Mouse (Mus musculus) limb, embryonic 10.5 days (tissue): Measurements from ENCODE around the gene Gm26992. TPM values are rescaled to one million over a fixed set of nuclear protein-coding genes. Genes with fewer than 3 reads are reported as not detected.
"Not testable (repeated sequence)": the region's sequence is repeated elsewhere in the genome, so short reads cannot be mapped to it uniquely, and the experiment has no call there.

ENCODE experiments used
- DNase-seq: peaks from one replicate; pipeline ENCODE4 v3.0.0-alpha.2; 2017; ENCODE audit warnings: low spot score
- H3K27ac ChIP-seq: fragments of 300-500 bp; sonication (generic); 2 replicates; pipeline ENCODE4 v1.5.1; 2016; ENCODE audit warnings: mild to moderate bottlenecking
- H3K27me3 ChIP-seq: fragments of 300-500 bp; sonication (generic); 2 replicates; pipeline ENCODE4 v1.6.1; 2016; ENCODE audit warnings: low read depth, mild to moderate bottlenecking; ENCODE audit not compliant: poor library complexity, severe bottlenecking
- H3K36me3 ChIP-seq: fragments of 300-500 bp; sonication (generic); 2 replicates; pipeline ENCODE4 v1.6.1; 2016; ENCODE audit warnings: mild to moderate bottlenecking, moderate library complexity
- H3K4me1 ChIP-seq: fragments of 300-500 bp; sonication (generic); 2 replicates; pipeline ENCODE4 v1.6.1; 2016
- H3K4me3 ChIP-seq: fragments of 300-500 bp; sonication (generic); 2 replicates; pipeline ENCODE4 v1.5.1; 2016; ENCODE audit warnings: mild to moderate bottlenecking, moderate library complexity
- H3K9me3 ChIP-seq: fragments of 300-500 bp; sonication (generic); replicated peaks from 2 replicates; pipeline ENCODE4 v1.6.1; 2016; ENCODE audit warnings: mild to moderate bottlenecking
- WGBS: fragments of 180-500 bp; shearing (Covaris S2); methylation state at CpG from one replicate; pipeline ENCODE4 v1.1.7; 2016; 5-methylcytosine and 5-hydroxymethylcytosine counted together
- polyA plus RNA-seq: library from polyadenylated mRNA; unstranded; fragments of >200 nt; fragmentation: Nextera tagmentation; extraction: Ambion mirVana; gene quantifications from 2 replicates; pipeline ENCODE4 v1.2.1, GENCODE M21; 2016

The Gm26992 gene
- not detected in 2 replicates for polyA plus RNA-seq

DNA sequence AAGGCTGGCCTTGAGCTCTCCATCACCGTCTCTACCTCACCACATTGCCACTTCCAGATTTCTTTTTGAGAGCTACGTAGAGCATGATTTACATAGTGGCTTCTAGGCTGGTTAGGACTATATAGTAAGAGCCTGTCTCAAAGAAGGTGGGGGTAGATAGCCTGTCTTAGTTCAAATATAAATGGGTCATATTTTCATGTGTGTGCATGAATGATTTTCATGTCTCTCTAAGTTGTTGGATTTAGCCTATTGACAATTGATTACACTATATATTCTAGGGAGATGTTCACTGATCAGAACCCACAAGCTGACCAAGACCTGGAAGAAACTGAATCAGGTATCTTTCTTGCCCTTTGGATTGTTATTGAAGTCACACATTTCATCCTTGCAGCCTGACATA lies at the start of gene Gm26992:
TSS of gene Gm26992 (plus strand) at position 301 of the 400 bp plus-strand sequence.
- Histone ChIP-seq H3K36me3 (no peaks in the 10 kb centered on the region), H3K9me3 (no peaks in the 10 kb centered on the region), H3K27ac (no peak within 1 kb of the TSS), H3K4me3 (no peak within 1 kb of the TSS), H3K4me1 (no peaks in the 10 kb centered on the region), H3K27me3 (peaks cover 81% of the 10 kb centered on the region)
- no peak for DNase-seq
- WGBS = 88% methylated on average over 2 of the region's 2 CpGs

DNA sequence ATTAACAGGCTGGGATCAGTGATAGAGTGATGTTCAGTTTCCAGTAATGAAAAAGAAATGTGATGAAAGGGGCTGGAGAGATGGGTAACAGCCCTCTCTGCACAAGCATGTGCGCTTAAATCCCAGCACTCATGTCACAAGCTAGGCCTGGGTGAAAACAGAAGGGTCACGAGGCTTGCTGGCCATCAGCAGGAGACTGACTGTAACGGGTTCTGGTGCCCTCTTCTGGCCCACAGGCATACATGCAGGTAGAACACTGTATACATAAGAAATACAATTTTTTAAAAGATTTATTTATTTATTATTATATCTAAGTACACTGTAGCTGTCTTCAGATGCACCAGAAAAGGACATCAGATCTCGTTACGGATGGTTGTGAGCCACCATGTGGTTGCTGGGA lies 47.6 kb upstream of the Gm26992 start:
- Histone ChIP-seq H3K27ac (no peak overlapping the region), H3K4me3 (no peak overlapping the region), H3K36me3 (0 out of 2 replicates have a peak, but pooled peaks cover 4% of the 10 kb centered on the region), H3K27me3 (peaks cover 84% of the 10 kb centered on the region), H3K4me1 (no peaks in the 10 kb centered on the region), H3K9me3 (no peaks in the 10 kb centered on the region)
- WGBS = 70% methylated on average over 5 of the region's 5 CpGs
- DNase-seq = no peak

DNA sequence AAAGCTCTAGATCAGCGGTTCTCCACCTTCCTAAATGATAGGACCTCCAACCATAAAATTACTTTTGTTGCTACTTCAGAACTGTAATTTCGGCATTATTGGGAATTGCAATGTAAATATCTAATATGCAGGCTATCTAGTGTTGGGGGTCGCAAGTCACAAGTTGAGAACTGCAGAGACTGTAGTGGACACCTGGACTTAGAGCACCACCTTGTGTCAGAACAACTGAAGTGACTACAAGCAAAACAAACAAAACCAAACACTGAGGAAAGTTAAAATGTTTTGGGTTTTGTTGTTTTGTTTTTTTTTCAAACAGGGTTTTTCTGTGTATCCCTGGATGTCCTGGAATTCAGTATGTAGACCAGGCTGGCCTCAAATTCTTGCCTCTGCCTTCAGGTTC lies 37.3 kb upstream of the Gm26992 start:
- no peaks in the 10 kb centered on the region for H3K4me1 ChIP-seq
- H3K9me3 ChIP-seq = no peaks in the 10 kb centered on the region
- no peaks in the 10 kb centered on the region for H3K36me3 ChIP-seq
- H3K27ac ChIP-seq = no peak overlapping the region
- 87% methylated on average over 3 of the region's 3 CpGs for WGBS
- peaks cover 96% of the 10 kb centered on the region for H3K27me3 ChIP-seq
- DNase-seq = no peak
- no peak overlapping the region for H3K4me3 ChIP-seq

DNA sequence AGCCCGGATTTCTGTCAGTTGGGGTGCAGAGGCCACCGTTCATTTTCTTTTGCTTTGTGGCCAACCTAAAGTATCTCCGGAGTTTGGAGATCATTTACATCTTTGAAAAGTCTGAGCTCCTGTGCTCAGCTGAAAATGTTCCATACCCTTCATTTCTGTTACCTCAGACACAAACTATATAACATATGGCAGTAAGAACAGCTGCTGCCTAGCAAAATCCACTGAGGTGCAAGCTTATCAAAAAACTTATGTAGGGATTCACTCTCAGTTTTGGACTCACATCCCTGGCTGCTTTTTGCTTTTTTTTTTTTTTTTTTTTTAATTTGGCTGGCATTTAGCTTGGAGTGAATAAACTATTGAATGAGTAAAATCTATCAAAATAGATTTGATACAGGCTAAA lies 33.7 kb upstream of the Gm26992 start:
- Histone ChIP-seq H3K9me3 (no peaks in the 10 kb centered on the region), H3K4me3 (no peak overlapping the region), H3K27ac (no peak overlapping the region), H3K4me1 (no peaks in the 10 kb centered on the region), H3K27me3 (peaks cover 89% of the 10 kb centered on the region), H3K36me3 (no peaks in the 10 kb centered on the region)
- DNase-seq = no peak
- 83% methylated on average over 3 of the region's 3 CpGs for WGBS

DNA sequence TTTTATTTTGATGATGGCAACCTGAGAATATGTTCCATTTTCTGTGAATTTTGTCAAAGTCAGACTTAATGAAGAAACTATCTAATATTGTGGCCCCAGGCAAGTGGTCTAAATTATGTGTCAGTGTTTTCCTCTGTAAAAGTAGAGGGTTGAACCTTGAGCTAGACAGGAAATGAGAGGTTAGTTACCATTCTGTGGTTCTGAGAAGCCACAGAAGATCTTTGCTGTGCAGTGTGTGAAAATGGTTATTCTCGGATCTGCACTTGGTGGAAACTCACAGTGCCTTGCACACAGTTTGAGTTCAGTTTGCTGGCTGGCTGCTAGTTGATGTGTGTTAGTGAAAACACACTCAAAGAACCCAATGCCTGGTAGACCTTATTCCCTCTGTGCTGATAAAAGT lies 28.0 kb upstream of the Gm26992 start:
- no peak overlapping the region for H3K27ac ChIP-seq
- H3K9me3 ChIP-seq = no peaks in the 10 kb centered on the region
- H3K36me3 ChIP-seq = peaks cover 5% of the 10 kb centered on the region
- H3K4me3 ChIP-seq = no peak overlapping the region
- no peaks in the 10 kb centered on the region for H3K4me1 ChIP-seq
- no peak for DNase-seq
- WGBS = 100% methylated on average over 1 of the region's 1 CpGs
- peaks cover 93% of the 10 kb centered on the region for H3K27me3 ChIP-seq

DNA sequence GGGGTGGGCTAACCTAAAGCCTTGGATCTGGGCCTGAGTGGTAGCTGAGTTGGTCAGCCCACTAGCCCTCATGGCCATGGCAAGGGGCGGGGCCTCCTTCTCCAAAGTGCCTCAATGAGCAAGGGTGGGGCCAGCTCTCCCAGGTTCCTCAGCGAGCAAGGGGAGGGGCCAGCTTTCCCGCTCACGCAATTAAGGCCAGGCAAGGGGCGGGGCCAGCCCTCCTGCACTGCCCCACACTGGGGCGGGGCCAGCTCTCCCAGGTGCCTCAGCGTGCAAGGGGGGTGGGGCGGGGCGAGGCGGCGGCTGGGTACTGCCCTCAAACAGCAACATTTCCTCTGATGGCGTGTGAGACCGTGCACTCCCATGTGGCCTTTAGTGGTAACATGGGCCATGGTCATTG lies 16.8 kb upstream of the Gm26992 start:
- 41% methylated on average over 10 of the region's 13 CpGs for WGBS
- Histone ChIP-seq H3K36me3 (no peaks in the 10 kb centered on the region), H3K27ac (no peak overlapping the region), H3K4me3 (no peak overlapping the region), H3K27me3 (peaks cover 67% of the 10 kb centered on the region), H3K9me3 (no peaks in the 10 kb centered on the region), H3K4me1 (no peaks in the 10 kb centered on the region)
- no peak for DNase-seq

DNA sequence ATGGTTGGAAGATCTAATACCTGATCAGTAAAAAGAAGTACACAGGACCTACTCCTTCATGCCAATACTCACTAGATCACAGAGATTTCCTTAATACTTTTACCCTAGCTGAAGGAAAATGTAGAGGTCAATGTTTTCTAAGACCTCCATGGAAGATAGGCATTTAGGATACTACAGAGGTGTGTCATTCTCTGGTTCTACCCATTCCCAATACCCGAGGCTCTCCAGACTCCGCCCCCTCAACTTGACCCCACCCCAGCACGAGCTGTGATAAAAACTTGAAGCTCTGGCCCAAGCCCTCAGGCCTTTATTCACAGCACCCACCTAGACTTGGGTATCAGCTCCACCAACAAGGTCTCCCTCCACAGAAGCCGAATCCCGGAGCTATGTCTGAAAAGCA lies 7.6 kb upstream of the Gm26992 start, which contains the start of gene Tsx:
TSS of gene Tsx (plus strand) at position 301 of the 400 bp plus-strand sequence.
- Histone ChIP-seq H3K36me3 (no peaks in the 10 kb centered on the region), H3K27ac (no peak within 1 kb of the TSS), H3K4me1 (no peaks in the 10 kb centered on the region), H3K9me3 (no peaks in the 10 kb centered on the region), H3K27me3 (peaks cover 88% of the 10 kb centered on the region), H3K4me3 (no peak within 1 kb of the TSS)
- DNase-seq = no peak
- 83% methylated on average over 5 of the region's 5 CpGs for WGBS

DNA sequence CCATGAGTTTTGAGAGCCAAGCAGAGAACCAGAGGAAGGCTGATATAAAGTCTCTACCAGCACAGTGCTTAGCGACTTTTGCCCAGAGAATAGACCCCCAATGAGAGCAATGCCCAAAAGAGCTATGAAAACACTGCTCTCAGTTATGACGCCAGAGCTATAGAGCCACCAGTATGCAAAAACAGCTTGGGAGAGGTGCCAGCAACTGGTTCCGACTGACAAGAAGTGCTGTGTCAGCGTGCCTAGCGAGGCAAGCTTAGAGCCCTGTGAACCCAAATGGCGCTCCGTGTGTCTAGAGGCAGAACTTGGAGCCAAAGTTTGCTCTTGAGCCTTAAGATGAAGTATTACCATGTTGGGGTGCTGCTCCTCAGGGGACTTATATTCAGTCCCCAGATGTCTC lies 5.9 kb downstream of the Gm26992 start:
- H3K27ac ChIP-seq = no peak overlapping the region
- H3K36me3 ChIP-seq = no peaks in the 10 kb centered on the region
- H3K4me3 ChIP-seq = no peak overlapping the region
- H3K4me1 ChIP-seq = no peaks in the 10 kb centered on the region
- no peak for DNase-seq
- 80% methylated on average over 7 of the region's 7 CpGs for WGBS
- H3K9me3 ChIP-seq = no peaks in the 10 kb centered on the region
- peaks cover 79% of the 10 kb centered on the region for H3K27me3 ChIP-seq

DNA sequence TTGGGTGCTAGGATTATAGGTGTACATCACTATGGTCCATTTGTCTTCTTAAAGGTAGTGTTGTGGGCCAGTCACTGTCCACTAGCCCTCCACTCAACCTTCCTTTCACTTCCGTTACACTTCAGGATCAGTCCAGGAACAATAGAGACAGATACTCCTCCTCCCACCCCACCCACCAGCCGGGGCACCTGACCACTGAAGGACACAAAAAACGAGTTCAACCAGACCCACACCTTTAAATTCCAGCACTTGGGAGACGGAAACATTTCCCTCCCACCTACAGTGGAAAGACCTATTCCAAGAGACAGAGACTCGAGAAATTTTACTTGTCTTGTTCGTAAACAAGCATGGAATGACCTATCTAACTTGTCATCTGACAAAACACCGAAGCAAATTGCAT lies 10.5 kb downstream of the Gm26992 start:
- peaks cover 86% of the 10 kb centered on the region for H3K27me3 ChIP-seq
- no peaks in the 10 kb centered on the region for H3K4me1 ChIP-seq
- no peak overlapping the region for H3K27ac ChIP-seq
- DNase-seq = no peak
- no peaks in the 10 kb centered on the region for H3K36me3 ChIP-seq
- no peak overlapping the region for H3K4me3 ChIP-seq
- WGBS = 78% methylated on average over 7 of the region's 7 CpGs
- H3K9me3 ChIP-seq = no peaks in the 10 kb centered on the region

DNA sequence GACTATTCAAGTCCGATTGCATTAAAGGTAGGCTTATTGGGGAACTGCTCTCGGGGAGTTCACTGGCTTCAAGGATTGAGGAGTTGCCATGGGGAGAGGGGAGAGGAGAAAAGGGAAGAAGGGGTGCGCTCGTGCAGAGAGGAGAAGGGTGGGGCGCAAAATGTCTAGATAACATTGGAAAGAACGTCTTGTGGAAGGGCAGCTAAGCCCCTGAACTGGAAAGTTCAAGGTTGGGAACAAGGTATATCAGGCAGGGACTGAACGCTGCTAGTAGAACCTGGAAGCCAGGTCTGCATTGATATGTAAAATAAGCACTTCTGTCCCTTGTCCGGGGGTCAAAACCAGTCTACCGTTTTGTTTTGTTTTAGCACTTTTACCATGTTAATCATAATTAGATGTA lies 16.2 kb downstream of the Gm26992 start:
- Histone ChIP-seq H3K36me3 (no peaks in the 10 kb centered on the region), H3K4me1 (no peaks in the 10 kb centered on the region), H3K9me3 (no peaks in the 10 kb centered on the region), H3K4me3 (no peak overlapping the region), H3K27ac (no peak overlapping the region), H3K27me3 (peaks cover 74% of the 10 kb centered on the region)
- WGBS = 15% methylated on average over 9 of the region's 9 CpGs
- DNase-seq = no peak

DNA sequence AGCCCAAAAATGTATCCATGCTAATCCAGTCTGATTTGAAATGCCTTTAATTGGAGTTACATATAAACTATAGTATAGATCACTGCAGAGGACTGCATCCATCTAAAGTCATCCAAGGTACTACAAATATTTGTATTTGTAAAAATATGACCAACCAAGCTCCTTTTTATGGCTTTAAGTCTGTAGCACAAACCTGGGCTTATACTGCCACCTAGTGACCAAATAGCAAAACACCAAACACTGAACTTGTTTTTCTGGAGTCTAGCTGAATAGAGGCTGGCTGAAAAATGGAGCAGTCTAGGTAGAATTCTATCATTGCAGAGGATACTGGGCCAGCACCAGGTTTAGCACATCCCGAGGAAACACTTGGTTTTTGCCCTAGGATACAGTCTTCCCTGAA lies 19.0 kb downstream of the Gm26992 start:
- Histone ChIP-seq H3K36me3 (no peaks in the 10 kb centered on the region), H3K27me3 (peaks cover 73% of the 10 kb centered on the region), H3K4me1 (no peaks in the 10 kb centered on the region), H3K4me3 (no peak overlapping the region), H3K27ac (no peak overlapping the region), H3K9me3 (no peaks in the 10 kb centered on the region)
- 3% methylated on average over 1 of the region's 1 CpGs for WGBS
- no peak for DNase-seq

DNA sequence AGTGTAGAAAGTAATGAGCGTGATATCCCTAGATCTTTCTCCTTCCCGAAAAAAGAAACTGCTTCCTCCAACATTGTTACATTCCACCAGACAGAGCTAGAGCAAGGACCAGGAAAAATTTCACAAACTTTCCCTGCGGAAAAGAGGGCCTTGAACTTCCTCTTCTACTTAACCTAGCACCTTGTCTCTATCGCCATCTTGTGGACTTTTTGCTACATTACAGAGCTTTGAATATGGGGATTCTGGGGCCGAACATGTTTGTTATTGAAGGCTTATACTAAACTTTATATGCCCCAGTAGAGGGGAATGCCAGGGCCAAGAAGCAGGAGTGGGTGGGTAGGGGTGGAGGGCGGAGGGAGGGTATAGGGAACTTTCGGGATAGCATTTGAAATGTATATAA lies 21.9 kb downstream of the Gm26992 start:
- Histone ChIP-seq H3K4me3 (no peak overlapping the region), H3K36me3 (no peaks in the 10 kb centered on the region), H3K27me3 (peaks cover 72% of the 10 kb centered on the region), H3K9me3 (no peaks in the 10 kb centered on the region), H3K4me1 (0 out of 2 replicates have a peak, but pooled peaks cover 5% of the 10 kb centered on the region), H3K27ac (no peak overlapping the region)
- DNase-seq = no peak
- 41% methylated on average over 7 of the region's 7 CpGs for WGBS

DNA sequence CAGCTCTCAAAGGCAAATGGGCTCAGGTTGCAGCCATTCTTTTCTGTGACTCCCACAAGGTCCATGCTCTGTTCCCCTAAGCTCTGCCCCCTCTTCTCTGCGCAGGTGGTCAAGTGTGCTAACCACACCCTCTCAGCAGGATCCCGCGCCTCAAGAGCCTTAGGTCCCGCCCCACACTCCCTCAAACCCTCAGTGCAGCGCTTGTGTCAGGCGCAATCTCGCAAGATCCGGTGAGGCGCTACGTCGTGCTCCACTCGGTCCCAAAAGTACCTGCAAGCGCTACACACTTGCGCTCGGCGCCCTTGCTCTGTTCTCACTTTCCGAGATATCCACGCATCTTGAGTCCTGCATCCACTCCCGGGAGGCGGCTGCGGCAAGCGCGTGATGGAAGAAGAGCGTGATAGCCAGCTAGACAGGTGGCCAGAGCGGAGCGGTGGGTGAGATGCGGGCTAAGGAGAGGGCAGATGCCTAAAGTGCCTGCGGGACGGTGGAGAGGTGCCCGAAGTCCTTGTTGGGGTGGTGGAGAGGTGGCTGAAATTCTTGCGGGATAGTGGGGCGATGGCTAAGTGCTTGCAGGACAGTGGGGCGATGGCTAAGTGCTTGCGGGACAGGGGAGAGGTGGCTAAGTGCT lies 25.8 kb downstream of the Gm26992 start:
- H3K4me1 ChIP-seq = 0 out of 2 replicates have a peak, but pooled peaks cover 5% of the 10 kb centered on the region
- peak; percentile 43 for DNase-seq
- no peaks in the 10 kb centered on the region for H3K36me3 ChIP-seq
- H3K27ac ChIP-seq = peak overlapping the region; percentile 25; the same call in 1 of the 2 replicates
- WGBS = 7% methylated on average over 34 of the region's 34 CpGs
- peak overlapping the region; percentile 48 for H3K4me3 ChIP-seq
- H3K27me3 ChIP-seq = peaks cover 83% of the 10 kb centered on the region
- no peaks in the 10 kb centered on the region for H3K9me3 ChIP-seq

DNA sequence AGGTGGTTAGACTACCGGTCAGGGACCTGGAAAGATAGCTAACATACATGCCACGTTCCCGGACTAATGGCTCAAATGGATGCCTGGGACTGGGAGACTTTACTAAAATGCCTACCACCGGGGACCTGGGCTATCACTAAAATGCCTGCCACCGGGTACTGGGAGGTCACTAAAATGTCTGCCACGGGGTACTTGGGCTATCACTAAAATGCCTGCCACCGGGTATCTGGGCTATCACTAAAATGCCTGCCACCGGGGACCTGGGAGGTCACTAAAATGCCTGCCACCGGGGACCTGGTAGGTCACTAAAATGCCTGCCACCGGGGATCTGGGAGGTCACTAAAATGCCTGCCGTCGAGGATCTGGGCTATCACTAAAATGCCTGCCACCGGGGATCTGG lies 26.6 kb downstream of the Gm26992 start:
- H3K9me3 ChIP-seq, DNase-seq, H3K27ac ChIP-seq, H3K4me1 ChIP-seq, H3K36me3 ChIP-seq: not testable (repeated sequence)
- 50% methylated on average over 10 of the region's 13 CpGs for WGBS
- Histone ChIP-seq H3K27me3 (peaks cover 86% of the 10 kb centered on the region), H3K4me3 (peak overlapping the region; percentile 48; the same call in 1 of the 2 replicates)
